Mouse (Mus musculus) heart, embryonic 11.5 days (tissue): Measurements from ENCODE around the gene Slc25a42. TPM values are rescaled to one million over a fixed set of nuclear protein-coding genes. Genes with fewer than 3 reads are reported as not detected.
"Not testable (repeated sequence)": the region's sequence is repeated elsewhere in the genome, so short reads cannot be mapped to it uniquely, and the experiment has no call there.

ENCODE experiments used
- ATAC-seq: fragments of 200-750 bp; cut with Nextera tagmentation; replicated peaks from 2 replicates; pipeline ENCODE4 v1.8.0; 2017; ENCODE audit warnings: moderate library complexity; ENCODE audit not compliant: insufficient number of reproducible peaks, low FRiP score, low TSS enrichment
- H3K27ac ChIP-seq: fragments of 300-500 bp; sonication (generic); 2 replicates; pipeline ENCODE4 v1.5.1; 2014; ENCODE audit warnings: mild to moderate bottlenecking, low read depth, low read length
- H3K27me3 ChIP-seq: fragments of 300-500 bp; sonication (generic); 2 replicates; pipeline ENCODE4 v1.6.1; 2014; ENCODE audit warnings: mild to moderate bottlenecking, low read length, mixed read lengths; ENCODE audit not compliant: control insufficient read depth, insufficient read depth
- H3K36me3 ChIP-seq: fragments of 300-500 bp; sonication (generic); 2 replicates; pipeline ENCODE4 v1.6.1; 2014; ENCODE audit warnings: mild to moderate bottlenecking, low read length, moderate library complexity, mixed read lengths; ENCODE audit not compliant: control insufficient read depth, insufficient read depth
- H3K4me1 ChIP-seq: fragments of 300-500 bp; sonication (generic); 2 replicates; pipeline ENCODE4 v1.6.1; 2014; ENCODE audit warnings: low read length; ENCODE audit not compliant: control insufficient read depth, insufficient read depth
- H3K4me2 ChIP-seq: fragments of 300-500 bp; sonication (generic); 2 replicates; pipeline ENCODE4 v1.6.1; 2014; ENCODE audit warnings: mild to moderate bottlenecking, moderate library complexity
- H3K4me3 ChIP-seq: fragments of 300-500 bp; sonication (generic); 2 replicates; pipeline ENCODE4 v1.5.1; 2014; ENCODE audit warnings: low read depth, low read length
- H3K9ac ChIP-seq: fragments of 300-500 bp; sonication (generic); 2 replicates; pipeline ENCODE4 v1.6.1; 2014; ENCODE audit warnings: mild to moderate bottlenecking, low read depth, low read length, moderate library complexity
- H3K9me3 ChIP-seq: fragments of 300-500 bp; sonication (generic); replicated peaks from 2 replicates; pipeline ENCODE4 v1.6.1; 2016; ENCODE audit warnings: low read length; ENCODE audit not compliant: control insufficient read depth
- WGBS: fragments of 180-500 bp; shearing (Covaris S2); extraction: QIAGEN DNeasy Blood & Tissue Kit; methylation state at CpG from one replicate; pipeline ENCODE4 v1.1.7; 2014; ENCODE audit not compliant: insufficient replicate concordance; 5-methylcytosine and 5-hydroxymethylcytosine counted together
- polyA plus RNA-seq: library from polyadenylated mRNA; unstranded; fragments of >200 nt; fragmentation: Nextera tagmentation; extraction: Ambion mirVana; gene quantifications from 2 replicates; pipeline ENCODE4 v1.2.1, GENCODE M21; 2014

Slc25a42 gene
- polyA plus RNA-seq, 1 experiment from 2014 or later: 5.2 TPM

- WGBS: 69% methylated on average over 8 of the region's 8 CpGs
- H3K27me3 ChIP-seq: no peaks in the 10 kb centered on the region; the same call in none of the 2 replicates
- ATAC-seq: no peak; the same call in 1 of the 2 replicates
- H3K36me3 ChIP-seq: peaks cover 11% of the 10 kb centered on the region
- no peak overlapping the region for H3K4me3 ChIP-seq
- no peak overlapping the region for H3K27ac ChIP-seq
- H3K9me3 ChIP-seq: no peaks in the 10 kb centered on the region
- no peak overlapping the region for H3K9ac ChIP-seq
- no peaks in the 10 kb centered on the region for H3K4me1 ChIP-seq
- no peak overlapping the region for H3K4me2 ChIP-seq
Observed at GRCm38 (mm10) chr8:70220236-70220840, 8.2 kb upstream of the Slc25a42 start.

DNA sequence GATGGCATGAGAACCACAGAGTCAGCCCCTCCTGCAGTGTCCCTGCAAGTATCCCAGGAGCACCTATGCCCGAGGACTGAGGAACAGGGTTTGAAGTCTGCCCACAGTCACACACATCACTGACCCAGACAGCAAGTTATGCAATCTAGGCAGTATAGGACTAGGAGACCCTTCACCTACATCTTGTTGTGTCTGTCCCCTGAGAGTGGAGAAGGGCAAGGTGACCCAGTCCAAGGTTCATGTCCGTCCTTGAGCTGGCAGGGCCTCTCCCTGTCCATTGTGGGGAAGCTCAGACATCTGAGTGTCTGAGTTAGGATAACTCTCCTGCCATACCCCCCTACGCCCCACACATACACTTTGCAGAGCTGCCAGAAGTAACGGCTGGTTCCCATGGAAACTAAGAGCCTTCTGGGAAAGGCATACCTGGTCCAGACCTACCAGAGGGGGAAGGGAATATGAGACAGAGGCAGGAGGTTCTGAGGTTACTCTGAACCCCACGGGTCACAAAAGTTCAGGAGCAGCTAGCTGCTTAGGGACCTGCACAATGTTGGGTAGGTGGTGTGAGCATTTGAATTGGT lies 7.1 kb upstream of the Slc25a42 start:
- Histone ChIP-seq H3K9ac (no peak overlapping the region), H3K27ac (no peak overlapping the region), H3K4me3 (no peak overlapping the region), H3K9me3 (no peaks in the 10 kb centered on the region), H3K36me3 (peaks cover 9% of the 10 kb centered on the region), H3K27me3 (no peaks in the 10 kb centered on the region; the same call in none of the 2 replicates), H3K4me1 (no peaks in the 10 kb centered on the region), H3K4me2 (no peak overlapping the region)
- ATAC-seq: no peak
- 53% methylated on average over 5 of the region's 5 CpGs for WGBS

DNA sequence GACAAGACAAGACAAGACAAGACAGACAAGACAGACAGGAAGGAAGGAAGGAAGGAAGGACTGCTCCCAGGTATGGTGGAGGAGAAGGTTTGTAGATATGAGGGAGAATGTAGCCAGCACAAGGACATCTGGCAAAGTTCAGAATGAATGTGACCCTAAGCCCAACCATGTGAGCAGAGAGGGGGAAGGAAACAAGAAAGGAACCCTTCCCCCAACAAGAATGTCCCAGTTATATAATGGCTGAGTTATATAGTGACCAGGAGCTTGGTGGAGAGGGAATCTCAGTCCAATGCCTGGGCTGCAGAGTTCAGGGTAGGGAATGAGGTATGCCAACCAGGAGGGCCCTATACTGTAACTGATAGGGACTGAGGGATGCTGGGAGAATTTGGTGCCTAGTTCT lies 5.3 kb upstream of the Slc25a42 start:
- Histone ChIP-seq H3K4me3 (no peak overlapping the region), H3K9ac (no peak overlapping the region), H3K27me3 (no peaks in the 10 kb centered on the region; the same call in none of the 2 replicates), H3K4me1 (0 out of 2 replicates have a peak, but pooled peaks cover 2% of the 10 kb centered on the region), H3K27ac (no peak overlapping the region), H3K9me3 (no peaks in the 10 kb centered on the region), H3K4me2 (no peak overlapping the region), H3K36me3 (peaks cover 5% of the 10 kb centered on the region)
- no peak for ATAC-seq

- H3K27ac ChIP-seq: no peak overlapping the region
- no peak overlapping the region for H3K4me3 ChIP-seq
- H3K9ac ChIP-seq: no peak overlapping the region
- no peak for ATAC-seq
- H3K9me3 ChIP-seq: no peaks in the 10 kb centered on the region
- 69% methylated on average over 1 of the region's 1 CpGs for WGBS
- H3K4me1 ChIP-seq: 0 out of 2 replicates have a peak, but pooled peaks cover 2% of the 10 kb centered on the region
- no peaks in the 10 kb centered on the region for H3K36me3 ChIP-seq
- no peak overlapping the region for H3K4me2 ChIP-seq
- no peaks in the 10 kb centered on the region; the same call in none of the 2 replicates for H3K27me3 ChIP-seq
Observed at GRCm38 (mm10) chr8:70216566-70216965, 4.5 kb upstream of the Slc25a42 start.

GRCm38 (mm10) chr8:70216161-70216560 lies 4.1 kb upstream of the Slc25a42 start:
- not testable (repeated sequence) for H3K27ac ChIP-seq, H3K4me2 ChIP-seq, H3K4me1 ChIP-seq, H3K27me3 ChIP-seq, H3K4me3 ChIP-seq, H3K36me3 ChIP-seq, H3K9ac ChIP-seq, ATAC-seq, H3K9me3 ChIP-seq
- 55% methylated on average over 3 of the region's 3 CpGs for WGBS

GRCm38 (mm10) chr8:70215092-70215491 lies 3.0 kb upstream of the Slc25a42 start:
- 63% methylated on average over 5 of the region's 5 CpGs for WGBS
- Histone ChIP-seq H3K4me1 (0 out of 2 replicates have a peak, but pooled peaks cover 9% of the 10 kb centered on the region), H3K9ac (no peak overlapping the region), H3K4me2 (no peak overlapping the region), H3K36me3 (no peaks in the 10 kb centered on the region), H3K27ac (no peak overlapping the region), H3K9me3 (no peaks in the 10 kb centered on the region), H3K27me3 (no peaks in the 10 kb centered on the region; the same call in none of the 2 replicates), H3K4me3 (no peak overlapping the region)
- ATAC-seq: no peak

DNA sequence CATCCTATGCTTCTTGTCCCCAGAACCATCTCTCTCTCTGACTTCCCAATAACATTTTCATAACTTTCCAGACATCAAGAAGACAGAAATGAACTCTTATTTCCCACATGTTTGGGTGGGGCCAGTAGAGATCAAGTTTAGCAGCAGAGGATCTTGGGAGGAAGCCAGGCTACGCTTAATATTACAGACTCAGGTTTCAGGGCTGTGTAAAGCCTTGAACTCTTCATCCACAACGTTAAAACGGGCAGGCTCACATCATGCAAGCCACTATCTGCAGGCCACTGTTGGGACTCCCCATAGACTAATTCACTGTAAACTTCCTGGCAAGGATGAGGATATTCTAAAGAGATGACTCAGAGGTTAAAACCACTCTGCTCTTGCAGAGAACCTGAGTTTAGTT lies 2.3 kb upstream of the Slc25a42 start:
- H3K27me3 ChIP-seq: no peaks in the 10 kb centered on the region; the same call in none of the 2 replicates
- no peak for ATAC-seq
- no peaks in the 10 kb centered on the region for H3K9me3 ChIP-seq
- H3K4me2 ChIP-seq: no peak overlapping the region
- H3K9ac ChIP-seq: no peak overlapping the region
- no peak overlapping the region for H3K27ac ChIP-seq
- no peak overlapping the region for H3K4me3 ChIP-seq
- H3K4me1 ChIP-seq: 0 out of 2 replicates have a peak, but pooled peaks cover 9% of the 10 kb centered on the region
- 65% methylated on average over 3 of the region's 3 CpGs for WGBS
- H3K36me3 ChIP-seq: no peaks in the 10 kb centered on the region

- WGBS: 2% methylated on average over 31 of the region's 31 CpGs
- peak overlapping the region; percentile 55 for H3K27ac ChIP-seq
- 0 out of 2 replicates have a peak, but pooled peaks have one; percentile 1 for ATAC-seq
- H3K4me2 ChIP-seq: peak overlapping the region; percentile 95
- no peaks in the 10 kb centered on the region; the same call in 1 of the 2 replicates for H3K27me3 ChIP-seq
- H3K9me3 ChIP-seq: no peaks in the 10 kb centered on the region
- 0 out of 2 replicates have a peak, but pooled peaks cover 9% of the 10 kb centered on the region for H3K4me1 ChIP-seq
- no peaks in the 10 kb centered on the region for H3K36me3 ChIP-seq
- H3K4me3 ChIP-seq: peak overlapping the region; percentile 63
- H3K9ac ChIP-seq: peak overlapping the region; percentile 74
Observed at GRCm38 (mm10) chr8:70211726-70212111, 386 bp downstream of the Slc25a42 start.
